12 mouse cellular contexts compared by ENCODE assay signal in genomic region chr6:92413982-92414381, GRCm38 (mm10).
DNase-seq lines count a peak whose midpoint lies in the region; ATAC-seq and TF ChIP-seq lines count a peak whose summit lies in the region.
"Had no signal": no experiment of that assay in that cellular context is flagged by ENCODE, and none has a peak within 500 bp of the region (broad histone marks: within the 10 kb centered on the region; RNA-seq: fewer than 3 reads in every experiment).

No protein-coding gene starts in this region.

- peaks cover 18% of the 10 kb centered on the region for H3K36me3 ChIP-seq in hindbrain, embryonic 10.5 days
- H3K36me3 ChIP-seq in hindbrain, embryonic 16.5 days (ENCODE audit: control insufficient read depth, insufficient read depth, low read length), result peaks cover 15% of the 10 kb centered on the region
- peaks cover 26% of the 10 kb centered on the region for H3K36me3 ChIP-seq in forebrain, postnatal 0 days (ENCODE audit: insufficient read depth)
- peaks cover 22% of the 10 kb centered on the region for H3K36me3 ChIP-seq in midbrain, embryonic 14.5 days (ENCODE audit: control insufficient read depth, insufficient read depth, low read length)

- H3K27ac ChIP-seq in hindbrain, embryonic 10.5 days, result peak overlapping the region; percentile 25; the same call in 1 of the 2 replicates
- no peak overlapping the region for H3K27ac ChIP-seq in hindbrain, embryonic 16.5 days (ENCODE audit: low read depth, low read length)
- H3K27ac ChIP-seq in forebrain, postnatal 0 days (ENCODE audit: low read depth, low read length), result peak overlapping the region; percentile 64; the same call in 1 of the 2 replicates
- peak overlapping the region; percentile 75 for H3K27ac ChIP-seq in midbrain, embryonic 14.5 days (replicated peaks; ENCODE audit: low read depth, low read length)
- H3K27ac ChIP-seq: gastrocnemius, adult 2 months; kidney, postnatal 0 days had no signal

- WGBS in hindbrain, embryonic 10.5 days, result 91% methylated on average over 1 of the region's 1 CpGs
- 40% methylated on average over 1 of the region's 1 CpGs for WGBS in hindbrain, embryonic 16.5 days
- 33% methylated on average over 1 of the region's 1 CpGs for WGBS in forebrain, postnatal 0 days
- WGBS in midbrain, embryonic 14.5 days, result 80% methylated on average over 1 of the region's 1 CpGs

- peaks cover 10% of the 10 kb centered on the region for H3K4me1 ChIP-seq in hindbrain, embryonic 10.5 days (replicated peaks)
- H3K4me1 ChIP-seq in hindbrain, embryonic 16.5 days (ENCODE audit: control insufficient read depth, insufficient read depth, low read depth, low read length), result peaks cover 8% of the 10 kb centered on the region
- peaks cover 5% of the 10 kb centered on the region; the same call in 1 of the 2 replicates for H3K4me1 ChIP-seq in forebrain, postnatal 0 days (ENCODE audit: insufficient read depth)
- H3K4me1 ChIP-seq in midbrain, embryonic 14.5 days (ENCODE audit: control insufficient read depth, insufficient read depth, low read length), result peaks cover 18% of the 10 kb centered on the region

- no peaks in the 10 kb centered on the region for H3K9me3 ChIP-seq in hindbrain, embryonic 10.5 days
- H3K9me3 ChIP-seq in hindbrain, embryonic 16.5 days (ENCODE audit: control insufficient read depth, low read length), result no peaks in the 10 kb centered on the region
- H3K9me3 ChIP-seq in forebrain, postnatal 0 days (ENCODE audit: low read length), result no peaks in the 10 kb centered on the region
- no peaks in the 10 kb centered on the region for H3K9me3 ChIP-seq in midbrain, embryonic 14.5 days (ENCODE audit: control insufficient read depth, low read length)

- no peak for TF ChIP-seq CTCF in forebrain, postnatal 0 days (IDR thresholded peaks at IDR 0.05; ENCODE audit: low read depth)

- no peak overlapping the region for H3K4me3 ChIP-seq in hindbrain, embryonic 10.5 days
- H3K4me3 ChIP-seq in hindbrain, embryonic 16.5 days (ENCODE audit: low read length), result no peak overlapping the region
- H3K4me3 ChIP-seq in forebrain, postnatal 0 days (ENCODE audit: low read depth, low read length), result no peak overlapping the region
- H3K4me3 ChIP-seq in midbrain, embryonic 14.5 days (replicated peaks; ENCODE audit: low read depth, low read length), result no peak overlapping the region
- H3K4me3 ChIP-seq: gastrocnemius, adult 2 months had no signal

- H3K27me3 ChIP-seq in hindbrain, embryonic 10.5 days (ENCODE audit: insufficient read depth, poor library complexity, severe bottlenecking), result no peaks in the 10 kb centered on the region
- H3K27me3 ChIP-seq in hindbrain, embryonic 16.5 days (replicated peaks; ENCODE audit: control insufficient read depth, insufficient read depth, low read length), result no peaks in the 10 kb centered on the region
- no peaks in the 10 kb centered on the region for H3K27me3 ChIP-seq in forebrain, postnatal 0 days (ENCODE audit: insufficient read depth, low read length)
- no peaks in the 10 kb centered on the region for H3K27me3 ChIP-seq in midbrain, embryonic 14.5 days (ENCODE audit: control insufficient read depth, insufficient read depth, low read length)

- no peak overlapping the region for H3K4me2 ChIP-seq in hindbrain, embryonic 16.5 days (ENCODE audit: low read length)
- H3K4me2 ChIP-seq in forebrain, postnatal 0 days (ENCODE audit: low read depth), result no peak overlapping the region
- H3K4me2 ChIP-seq in midbrain, embryonic 14.5 days (ENCODE audit: low read length), result no peak overlapping the region

- DNase-seq in hindbrain, embryonic 10.5 days (ENCODE audit: low spot score), result no peak
- DNase-seq in NIH3T3 (ENCODE audit: low read depth), result peak; percentile 24
- no peak for DNase-seq in forebrain, postnatal 0 days
- no peak for DNase-seq in midbrain, embryonic 14.5 days
- no peak for DNase-seq in urinary bladder, postnatal 10 days (ENCODE audit: low spot score)
- DNase-seq in urinary bladder, postnatal 4 days (ENCODE audit: low spot score in 2 of 2), result no peak
- DNase-seq in thymus, postnatal 14 days, result no peak
- DNase-seq: cerebellum, adult 11 months; gastrocnemius, adult 2 months; liver, postnatal 0 days had no signal

- no peak overlapping the region for H3K9ac ChIP-seq in hindbrain, embryonic 16.5 days (ENCODE audit: low read depth, low read length)
- H3K9ac ChIP-seq in forebrain, postnatal 0 days, result no peak overlapping the region
- no peak overlapping the region for H3K9ac ChIP-seq in midbrain, embryonic 14.5 days (replicated peaks; ENCODE audit: low read length)
- H3K9ac ChIP-seq: liver, postnatal 0 days had no signal

- no peak for ATAC-seq in hindbrain, embryonic 16.5 days
- ATAC-seq in forebrain, postnatal 0 days, result no peak
- no peak for ATAC-seq in midbrain, embryonic 14.5 days (ENCODE audit: low FRiP score, low TSS enrichment)
- ATAC-seq: liver, postnatal 0 days had no signal
